Mouse (Mus musculus): Measurements from ENCODE around the gene Zfp276.
"Not testable (repeated sequence)": the region's sequence is repeated elsewhere in the genome, so short reads cannot be mapped to it uniquely, and the experiment has no call there.

The Zfp276 gene

GRCm38 (mm10) chr8:123245543-123245942 is 8.5 kb upstream of the Zfp276 start:
- no peak for DNase-seq (ENCODE audit: low read depth)

GRCm38 (mm10) chr8:123247748-123248147 is 6.2 kb upstream of the Zfp276 start:
- no peak for DNase-seq (ENCODE audit: low read depth)

GRCm38 (mm10) chr8:123248596-123248995 is 5.4 kb upstream of the Zfp276 start:
- no peak for DNase-seq (ENCODE audit: low read depth)

GRCm38 (mm10) chr8:123250940-123251339 is 3.1 kb upstream of the Zfp276 start:
- no peak for DNase-seq (ENCODE audit: low read depth)

GRCm38 (mm10) chr8:123252925-123253324 is 1.1 kb upstream of the Zfp276 start:
- no peak for DNase-seq (ENCODE audit: low read depth)

- DNase-seq (ENCODE audit: low read depth) = no peak
These were observed 420 bp upstream of the Zfp276 start for GRCm38 (mm10) chr8:123253451-123254098.

GRCm38 (mm10) chr8:123255170-123255569 is 1.2 kb downstream of the Zfp276 start:
- DNase-seq (ENCODE audit: low read depth) = peak; percentile 35

- no peak for DNase-seq (ENCODE audit: low read depth)
These were observed 3.1 kb downstream of the Zfp276 start for GRCm38 (mm10) chr8:123257114-123257513.

- DNase-seq (ENCODE audit: low read depth) = not testable (repeated sequence)
These were observed 3.6 kb downstream of the Zfp276 start for GRCm38 (mm10) chr8:123257593-123257992.

GRCm38 (mm10) chr8:123267926-123268656 is 14.1 kb downstream of the Zfp276 start:
- DNase-seq (ENCODE audit: low read depth) = no peak

- DNase-seq (ENCODE audit: low read depth) = no peak
These were observed 17.2 kb downstream of the Zfp276 start for GRCm38 (mm10) chr8:123271147-123271546.

GRCm38 (mm10) chr8:123271901-123272300 is 17.9 kb downstream of the Zfp276 start:
- DNase-seq (ENCODE audit: low read depth) = no peak

- no peak for DNase-seq (ENCODE audit: low read depth)
These were observed 20.5 kb downstream of the Zfp276 start for GRCm38 (mm10) chr8:123274447-123274846.

GRCm38 (mm10) chr8:123275096-123275495 is 21.1 kb downstream of the Zfp276 start:
- DNase-seq (ENCODE audit: low read depth) = no peak

GRCm38 (mm10) chr8:123278445-123278844 is 24.4 kb downstream of the Zfp276 start:
- no peak for DNase-seq (ENCODE audit: low read depth)

- no peak for DNase-seq (ENCODE audit: low read depth)
These were observed 25.8 kb downstream of the Zfp276 start for GRCm38 (mm10) chr8:123279828-123280227.

- no peak for DNase-seq (ENCODE audit: low read depth)
These were observed 26.5 kb downstream of the Zfp276 start for GRCm38 (mm10) chr8:123280302-123281094.

- DNase-seq (ENCODE audit: low read depth) = not testable (repeated sequence)
These were observed 29.0 kb downstream of the Zfp276 start for GRCm38 (mm10) chr8:123282994-123283393.

- peak; percentile 56 for DNase-seq (ENCODE audit: low read depth)
These were observed 30.0 kb downstream of the Zfp276 start for GRCm38 (mm10) chr8:123283991-123284390.

- DNase-seq (ENCODE audit: low read depth) = no peak
These were observed 30.5 kb downstream of the Zfp276 start for GRCm38 (mm10) chr8:123284493-123284892.

GRCm38 (mm10) chr8:123287362-123287761 is 33.4 kb downstream of the Zfp276 start:
- peak; percentile 65 for DNase-seq (ENCODE audit: low read depth)

- peak; percentile 55 for DNase-seq (ENCODE audit: low read depth)
These were observed 36.2 kb downstream of the Zfp276 start for GRCm38 (mm10) chr8:123290166-123290565.

- no peak for DNase-seq (ENCODE audit: low read depth)
These were observed 36.7 kb downstream of the Zfp276 start for GRCm38 (mm10) chr8:123290679-123291078.

Data from induced T-regulatory cell, adult 2 months (primary cell).